Mouse (Mus musculus) E14TG2a.4 (cell line): ENCODE results near the gene Dlx3.

Source experiments
- CTCF ChIP-seq: conservative IDR thresholded peaks from 2 replicates; pipeline ENCODE4 v1.5.1; 2014; ENCODE audit warnings: low read length
- NANOG ChIP-seq: IDR thresholded peaks from 2 replicates; pipeline ENCODE4 v1.6.1; 2014; ENCODE audit warnings: borderline replicate concordance, low read length, mixed read lengths
- POU5F1 ChIP-seq: IDR thresholded peaks from 2 replicates; pipeline ENCODE4 v1.6.1; 2014; ENCODE audit warnings: low read length, borderline replicate concordance

DNA sequence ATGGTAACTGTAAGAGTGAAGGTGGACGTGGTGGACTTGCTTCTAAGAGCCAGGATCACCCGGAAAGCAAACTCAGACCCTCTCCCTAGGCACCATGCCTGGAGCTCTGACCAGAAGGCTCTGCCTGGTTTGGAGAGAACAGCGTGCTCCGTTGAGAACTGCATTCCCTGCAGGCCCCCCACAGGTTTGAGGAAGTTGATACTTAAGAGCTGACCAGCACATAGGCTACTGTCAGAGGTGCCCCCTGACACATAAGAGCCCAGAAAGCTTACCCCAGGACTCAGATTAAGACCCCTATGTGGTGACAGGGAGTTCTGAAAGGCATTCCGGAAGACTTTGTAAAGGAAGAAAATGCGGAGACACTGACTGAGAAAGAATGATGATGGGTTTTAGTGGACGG lies 31.6 kb upstream of the Dlx3 start:
- TF ChIP-seq CTCF (no peak), NANOG (no peak), POU5F1 (no peak)
